Mouse (Mus musculus) left cerebral cortex, adult 11 months (tissue): ENCODE results near the gene Itgb5.

Source experiments
- DNase-seq: peaks from one replicate; pipeline ENCODE4 v3.0.0; 2022; ENCODE audit warnings: low spot score

Gene Itgb5

GRCm38 (mm10) chr16:33829301-33829831 lies at the start of gene Itgb5:
Gene Itgb5, plus strand, starts transcription at chr16:33829665.
- DNase-seq = no peak

GRCm38 (mm10) chr16:33781789-33782728 lies 47.4 kb upstream of the Itgb5 start:
- DNase-seq = no peak

- DNase-seq = no peak
Measured at GRCm38 (mm10) chr16:33782729-33783091, 46.8 kb upstream of the Itgb5 start.

GRCm38 (mm10) chr16:33784547-33784946 lies 44.9 kb upstream of the Itgb5 start:
- no peak for DNase-seq

GRCm38 (mm10) chr16:33785092-33785704 lies 44.3 kb upstream of the Itgb5 start:
- DNase-seq = no peak

- no peak for DNase-seq
Measured at GRCm38 (mm10) chr16:33786657-33787390, 42.6 kb upstream of the Itgb5 start.

- DNase-seq = no peak
Measured at GRCm38 (mm10) chr16:33793846-33794791, 35.3 kb upstream of the Itgb5 start, which contains the start of gene Muc13. Gene Muc13, plus strand, starts transcription at chr16:33794037.

GRCm38 (mm10) chr16:33795106-33795505 lies 34.4 kb upstream of the Itgb5 start:
- no peak for DNase-seq

- DNase-seq = no peak
Measured at GRCm38 (mm10) chr16:33795887-33796286, 33.6 kb upstream of the Itgb5 start.

GRCm38 (mm10) chr16:33796756-33797155 lies 32.7 kb upstream of the Itgb5 start:
- DNase-seq = no peak

GRCm38 (mm10) chr16:33797860-33798259 lies 31.6 kb upstream of the Itgb5 start:
- peak; percentile 16 for DNase-seq

- no peak for DNase-seq
Measured at GRCm38 (mm10) chr16:33810002-33810401, 19.5 kb upstream of the Itgb5 start.

- no peak for DNase-seq
Measured at GRCm38 (mm10) chr16:33818413-33819165, 10.9 kb upstream of the Itgb5 start.

GRCm38 (mm10) chr16:33820269-33821178 lies 8.9 kb upstream of the Itgb5 start:
- DNase-seq = peak; percentile 72

GRCm38 (mm10) chr16:33824603-33825002 lies 4.9 kb upstream of the Itgb5 start:
- no peak for DNase-seq

GRCm38 (mm10) chr16:33828496-33828895 lies 969 bp upstream of the Itgb5 start:
- no peak for DNase-seq

- DNase-seq = no peak
Measured at GRCm38 (mm10) chr16:33829842-33830511, 512 bp downstream of the Itgb5 start.

- DNase-seq = no peak
Measured at GRCm38 (mm10) chr16:33830512-33831105, 1.1 kb downstream of the Itgb5 start.
